ENCODE assay signal across 12 mouse cellular contexts in the genomic region with DNA sequence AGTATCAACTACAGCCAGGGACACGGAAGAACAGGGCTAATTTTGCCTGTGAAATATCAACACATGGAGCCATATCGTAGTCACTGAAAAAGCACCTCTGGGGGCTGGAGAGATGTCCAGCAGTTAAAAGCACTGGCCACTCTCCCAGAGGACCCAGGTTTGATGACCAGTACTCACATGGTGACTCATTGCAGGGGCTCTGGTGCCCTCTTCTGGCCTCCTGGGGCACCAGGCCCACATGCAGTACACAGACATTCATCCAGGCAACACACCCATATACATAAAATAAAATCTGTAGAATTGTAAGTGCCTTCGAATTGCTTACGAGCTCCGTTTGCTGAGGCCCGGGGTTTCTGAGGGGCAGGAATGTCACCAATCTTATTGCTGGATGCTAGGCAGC. TPM values are rescaled to one million over a fixed set of nuclear protein-coding genes. Genes with fewer than 3 reads are reported as not detected.
DNase-seq lines count a peak whose midpoint lies in the region; ATAC-seq and TF ChIP-seq lines count a peak whose summit lies in the region.
"Had no signal": no experiment of that assay in that cellular context is flagged by ENCODE, and none has a peak within 500 bp of the region (broad histone marks: within the 10 kb centered on the region; RNA-seq: fewer than 3 reads in every experiment).

No protein-coding gene starts in this region.

- in situ Hi-C loops in CH12.LX (cut with MboI; ENCODE audit: low pct_ligation_motif_present, low pct_unique_long_range_greater_than_20kb, low sequenced_read_pairs) = loop anchor here (10.0 kb wide), 1 partner anchor 362 kb away; no protein-coding TSS in a partner anchor

- H3K4me1 ChIP-seq in heart, adult 2 months (ENCODE audit: control insufficient read depth, insufficient read depth, low read length) = peaks cover 1% of the 10 kb centered on the region; the same call in 1 of the 2 replicates
- no peaks in the 10 kb centered on the region for H3K4me1 ChIP-seq in liver, postnatal 0 days (ENCODE audit: insufficient read depth)
- peaks cover 6% of the 10 kb centered on the region; the same call in 1 of the 2 replicates for H3K4me1 ChIP-seq in liver, embryonic 11.5 days (replicated peaks; ENCODE audit: control insufficient read depth, insufficient read depth, low read length)
- H3K4me1 ChIP-seq in CH12.LX (ENCODE audit: control insufficient read depth in 1 of 2, insufficient read depth in 2 of 2) = peaks cover 0 to 3% of the 10 kb centered on the region in 2 experiments; a peak in 1 of 4 replicates

- H3K9ac ChIP-seq in heart, adult 2 months (ENCODE audit: low read depth, low read length) = no peak overlapping the region
- H3K9ac ChIP-seq in liver, postnatal 0 days (replicated peaks) = no peak overlapping the region
- no peak overlapping the region for H3K9ac ChIP-seq in liver, embryonic 11.5 days (ENCODE audit: low read depth, low read length)
- no peak overlapping the region for H3K9ac ChIP-seq in CH12.LX (ENCODE audit: insufficient read depth, low read depth)

- H3K27me3 ChIP-seq in heart, adult 2 months (ENCODE audit: control insufficient read depth, insufficient read depth, low read length) = no peaks in the 10 kb centered on the region
- peaks cover 7% of the 10 kb centered on the region for H3K27me3 ChIP-seq in liver, postnatal 0 days (ENCODE audit: insufficient read depth, low read length)
- peaks cover 13% of the 10 kb centered on the region for H3K27me3 ChIP-seq in liver, embryonic 11.5 days (replicated peaks; ENCODE audit: control insufficient read depth, insufficient read depth, low read length)
- H3K27me3 ChIP-seq in CH12.LX (replicated peaks) = peaks cover 61% of the 10 kb centered on the region

- H3K9me3 ChIP-seq in liver, postnatal 0 days (ENCODE audit: low read length) = no peaks in the 10 kb centered on the region
- H3K9me3 ChIP-seq in liver, embryonic 11.5 days (ENCODE audit: control insufficient read depth, low read length) = no peaks in the 10 kb centered on the region
- no peaks in the 10 kb centered on the region for H3K9me3 ChIP-seq in CH12.LX (replicated peaks; ENCODE audit: low read length)

- H3K36me3 ChIP-seq in heart, adult 2 months (ENCODE audit: control insufficient read depth, insufficient read depth, low read length) = no peaks in the 10 kb centered on the region
- H3K36me3 ChIP-seq in liver, postnatal 0 days (replicated peaks; ENCODE audit: insufficient read depth, low read length) = no peaks in the 10 kb centered on the region
- H3K36me3 ChIP-seq in liver, embryonic 11.5 days (ENCODE audit: control insufficient read depth, insufficient read depth, low read length) = no peaks in the 10 kb centered on the region
- no peaks in the 10 kb centered on the region for H3K36me3 ChIP-seq in CH12.LX (replicated peaks in 1 of 2; ENCODE audit: control insufficient read depth in 1 of 2, insufficient read depth in 1 of 2, low read length in 1 of 2)

- ATAC-seq in liver, postnatal 0 days = no peak
- ATAC-seq in liver, embryonic 11.5 days (replicated peaks; ENCODE audit: low FRiP score) = no peak
- ATAC-seq: activated CD4-positive, CD25-positive, alpha-beta regulatory T cell, adult 4 months had no signal

- peak; percentile 57 for TF ChIP-seq CTCF in heart, adult 2 months (IDR thresholded peaks at IDR 0.05)
- peak; percentile 38 for TF ChIP-seq CTCF in liver, postnatal 0 days (IDR thresholded peaks at IDR 0.05; ENCODE audit: low read depth)
- peak in 1 of 2 experiments; percentile 53; a peak in 2 of 4 replicates for TF ChIP-seq CTCF in CH12.LX (conservative IDR thresholded peaks at IDR 0.05 in 1 of 2, IDR thresholded peaks at IDR 0.05 in 1 of 2; ENCODE audit: low read depth in 2 of 2, low read length in 2 of 2)

- no peak overlapping the region for H3K27ac ChIP-seq in heart, adult 2 months
- H3K27ac ChIP-seq in liver, postnatal 0 days (ENCODE audit: low read depth) = no peak overlapping the region
- H3K27ac ChIP-seq in liver, embryonic 11.5 days (ENCODE audit: low read depth, low read length) = no peak overlapping the region
- H3K27ac ChIP-seq in CH12.LX (ENCODE audit: insufficient read depth, low read depth) = no peak overlapping the region

- dilution Hi-C loops in CH12.LX (cut with MboI; ENCODE audit: extremely low pct_ligation_motif_present, extremely low pct_unique_long_range_greater_than_20kb, low sequenced_read_pairs) = no loop called here

- H3K4me3 ChIP-seq in heart, adult 2 months = no peak overlapping the region
- H3K4me3 ChIP-seq in liver, postnatal 0 days (ENCODE audit: low read depth, low read length) = no peak overlapping the region
- H3K4me3 ChIP-seq in liver, embryonic 11.5 days (ENCODE audit: low read depth, low read length) = no peak overlapping the region
- H3K4me3 ChIP-seq in CH12.LX (replicated peaks in 1 of 3; ENCODE audit: low read depth in 2 of 3, low read length in 2 of 3, poor library complexity in 1 of 3) = no peak overlapping the region

- peak in 1 of 2 experiments; percentile 27 for DNase-seq in heart, adult 2 months
- DNase-seq in heart, postnatal 25 days (ENCODE audit: low spot score) = no peak
- no peak for DNase-seq in liver, postnatal 0 days
- DNase-seq in liver, embryonic 11.5 days (ENCODE audit: low spot score) = no peak
- DNase-seq in CH12.LX (ENCODE audit: extremely low read depth) = no peak
- peak; percentile 50 for DNase-seq in embryo, embryonic 11 days
- no peak for DNase-seq in layer of hippocampus, adult 18-20 months (ENCODE audit: low spot score in 2 of 2)
- no peak for DNase-seq in right cerebral cortex, postnatal 25 days
- DNase-seq: cerebellum, adult 11-12 months; heart, postnatal 10 days had no signal

- TF ChIP-seq EP300 in heart, adult 2 months (IDR thresholded peaks at IDR 0.05; ENCODE audit: insufficient read depth, low read depth, low read length) = no peak
- no peak for TF ChIP-seq EP300 in liver, postnatal 0 days (IDR thresholded peaks at IDR 0.05; ENCODE audit: low read depth)
- TF ChIP-seq EP300 in CH12.LX (IDR thresholded peaks at IDR 0.05; ENCODE audit: low read length) = no peak

- peak; percentile 31 for TF ChIP-seq RAD21 in CH12.LX (IDR thresholded peaks at IDR 0.05; ENCODE audit: low read depth, low read length)

- TF ChIP-seq POLR2A in heart, adult 2 months (IDR thresholded peaks at IDR 0.05; ENCODE audit: insufficient read depth, low read depth, low read length) = no peak
- TF ChIP-seq POLR2A in CH12.LX (IDR thresholded peaks at IDR 0.05; ENCODE audit: low read depth, low read length) = no peak

- H3K4me2 ChIP-seq in liver, postnatal 0 days (ENCODE audit: low read depth, low read length) = no peak overlapping the region
- H3K4me2 ChIP-seq in liver, embryonic 11.5 days = no peak overlapping the region
- H3K4me2 ChIP-seq in CH12.LX (ENCODE audit: insufficient read depth, low read depth, poor library complexity, severe bottlenecking) = no peak overlapping the region

- H3K79me2 ChIP-seq in heart, adult 2 months (replicated peaks; ENCODE audit: control insufficient read depth, insufficient read depth, low read length) = no peaks in the 10 kb centered on the region
- H3K79me2 ChIP-seq in CH12.LX (replicated peaks; ENCODE audit: control insufficient read depth, extremely low read depth, insufficient read depth, poor library complexity, severe bottlenecking) = no peaks in the 10 kb centered on the region

- 89% methylated on average over 6 of the region's 6 CpGs for WGBS in heart, adult 2 months
- 75% methylated on average over 6 of the region's 6 CpGs for WGBS in liver, postnatal 0 days (ENCODE audit: insufficient replicate concordance)
- 81% methylated on average over 6 of the region's 6 CpGs for WGBS in liver, embryonic 11.5 days

- intact Hi-C loops in heart, adult 2 months (cut with DNase I) = no loop called here
- intact Hi-C loops in heart, postnatal 25 days (cut with DNase I) = no loop called here

TF ChIP-seq in CH12.LX, 34 proteins besides CTCF, POLR2A, EP300 and RAD21 (continues in another document):
- TF ChIP-seq MXI1 (IDR thresholded peaks at IDR 0.05; ENCODE audit: low read depth, low read length) (no peak), CHD2 (IDR thresholded peaks at IDR 0.05; ENCODE audit: low read length) (no peak), ZKSCAN1 (IDR thresholded peaks at IDR 0.05; ENCODE audit: borderline replicate concordance, low read depth, low read length) (no peak), USF1 (IDR thresholded peaks at IDR 0.05; ENCODE audit: low read depth, low read length) (no peak), POLR2AphosphoS2 (IDR thresholded peaks at IDR 0.05; ENCODE audit: low read depth, low read length) (no peak), SMC3 (IDR thresholded peaks at IDR 0.05; ENCODE audit: low read depth, low read length) (no peak), RCOR1 (conservative IDR thresholded peaks at IDR 0.05; ENCODE audit: low read depth, low read length) (no peak)

RNA-seq across cellular contexts. Expression of a gene that starts 10.3 kb away (rescaled TPM):
- 1 to 10 TPM; 2.8 to 3.4 TPM for total RNA-seq in heart, adult 2 months (2021)
- 3.3 and 3.5 TPM in 2 replicates for polyA plus RNA-seq in heart, adult 2 months (2012; rRNA removed)
- 1 to 10 TPM; 3.5 to 3.6 TPM for total RNA-seq in heart, postnatal 25 days (2021)
- 0.07 and 0.14 TPM in 2 replicates for polyA plus RNA-seq in liver, postnatal 0 days (2015; fragmentation: Nextera tagmentation; extraction: Ambion mirVana)
- 0.80 and 0.87 TPM in 2 replicates for polyA plus RNA-seq in liver, embryonic 11.5 days (2014; fragmentation: Nextera tagmentation; extraction: Ambion mirVana)
- total RNA-seq in CH12.LX (2012; rRNA removed) = not detected in 2 replicates
- total RNA-seq in CH12.LX (2014; rRNA removed) = not detected in 2 replicates
- polyA plus RNA-seq in CH12.LX (2012; ENCODE audit: insufficient read length, low read depth) = not detected in 2 replicates
- 10 to 100 TPM; 20.6 to 21.5 TPM for total RNA-seq in layer of hippocampus, adult 18-20 months (2021)
- polyA plus RNA-seq: activated CD4-positive, CD25-positive, alpha-beta regulatory T cell, adult 4 months had no signal

RNA-seq across cellular contexts. Expression of a gene that starts 44.7 kb away (rescaled TPM):
- under 1 TPM; 0.16 to 0.27 TPM for total RNA-seq in heart, adult 2 months (2021)
- 0.72 and 0.85 TPM in 2 replicates for polyA plus RNA-seq in heart, adult 2 months (2012; rRNA removed)
- total RNA-seq in heart, postnatal 25 days (2021) = under 1 TPM; 0.18 to 0.39 TPM
- polyA plus RNA-seq in liver, postnatal 0 days (2015; fragmentation: Nextera tagmentation; extraction: Ambion mirVana) = 0.63 and 0.69 TPM in 2 replicates
- polyA plus RNA-seq in liver, embryonic 11.5 days (2014; fragmentation: Nextera tagmentation; extraction: Ambion mirVana) = 1.0 and 1.3 TPM in 2 replicates
- total RNA-seq in CH12.LX (2012; rRNA removed) = 15.8 and 17.7 TPM in 2 replicates
- total RNA-seq in CH12.LX (2014; rRNA removed) = 14.7 and 16.1 TPM in 2 replicates
- polyA plus RNA-seq in CH12.LX (2012; ENCODE audit: insufficient read length, low read depth) = 16.4 and 18.6 TPM in 2 replicates
- total RNA-seq in layer of hippocampus, adult 18-20 months (2021) = under 1 TPM; 0.74 to 0.77 TPM
- total RNA-seq: gastrocnemius, postnatal 36 days had no signal

RNA-seq across cellular contexts. Expression of a gene that starts 55.3 kb away (rescaled TPM):
- under 1 TPM in 1 of 2 experiments, not detected in 1; 0.09 TPM for total RNA-seq in heart, adult 2 months (2021)
- 0.03 and 0.18 TPM in 2 replicates for polyA plus RNA-seq in heart, adult 2 months (2012; rRNA removed)
- under 1 TPM in 1 of 2 experiments, not detected in 1; 0.11 TPM for total RNA-seq in heart, postnatal 25 days (2021)
- 0.11 and 0.20 TPM in 2 replicates for polyA plus RNA-seq in liver, postnatal 0 days (2015; fragmentation: Nextera tagmentation; extraction: Ambion mirVana)
- polyA plus RNA-seq in liver, embryonic 11.5 days (2014; fragmentation: Nextera tagmentation; extraction: Ambion mirVana) = 0.09 and 0.19 TPM in 2 replicates
- total RNA-seq in CH12.LX (2012; rRNA removed) = not detected in 2 replicates
- total RNA-seq in CH12.LX (2014; rRNA removed) = not detected in 2 replicates
- polyA plus RNA-seq in CH12.LX (2012; ENCODE audit: insufficient read length, low read depth) = not detected in 2 replicates
- 100 to 1,000 TPM; 203 to 209 TPM for total RNA-seq in layer of hippocampus, adult 18-20 months (2021)

Comparison
In these comparisons a context has a peak if more than half of its experiments do, and no peak if none do; other contexts are left out.
1. RNA of a gene that starts 10.3 kb away (total RNA-seq): 20.6 to 21.5 TPM in layer of hippocampus, adult 18-20 months; 3.5 to 3.6 TPM in heart, postnatal 25 days, 2.8 to 3.4 TPM in heart, adult 2 months and not detected in CH12.LX; every median in the first group is over 4 times any median in the second.
2. RNA of a gene that starts 44.7 kb away (total RNA-seq): 14.7 to 17.7 TPM in CH12.LX; 0.74 to 0.77 TPM in layer of hippocampus, adult 18-20 months, 0.18 to 0.39 TPM in heart, postnatal 25 days and 0.16 to 0.27 TPM in heart, adult 2 months; every median in the first group is over 4 times any median in the second.
3. RNA of a gene that starts 55.3 kb away (total RNA-seq): 203 to 209 TPM in layer of hippocampus, adult 18-20 months; 0.09 TPM in heart, adult 2 months, 0.11 TPM in heart, postnatal 25 days and not detected in CH12.LX; every median in the first group is over 100 times any median in the second.